Mouse (Mus musculus): ENCODE measurements around the gene Idua.
A peak's percentile ranks its signal among the peaks of the same experiment; 100 is the strongest.
"Not testable (repeated sequence)": the region's sequence is repeated elsewhere in the genome, so short reads cannot be mapped to it uniquely, and the experiment has no call there.

The Idua gene

DNA sequence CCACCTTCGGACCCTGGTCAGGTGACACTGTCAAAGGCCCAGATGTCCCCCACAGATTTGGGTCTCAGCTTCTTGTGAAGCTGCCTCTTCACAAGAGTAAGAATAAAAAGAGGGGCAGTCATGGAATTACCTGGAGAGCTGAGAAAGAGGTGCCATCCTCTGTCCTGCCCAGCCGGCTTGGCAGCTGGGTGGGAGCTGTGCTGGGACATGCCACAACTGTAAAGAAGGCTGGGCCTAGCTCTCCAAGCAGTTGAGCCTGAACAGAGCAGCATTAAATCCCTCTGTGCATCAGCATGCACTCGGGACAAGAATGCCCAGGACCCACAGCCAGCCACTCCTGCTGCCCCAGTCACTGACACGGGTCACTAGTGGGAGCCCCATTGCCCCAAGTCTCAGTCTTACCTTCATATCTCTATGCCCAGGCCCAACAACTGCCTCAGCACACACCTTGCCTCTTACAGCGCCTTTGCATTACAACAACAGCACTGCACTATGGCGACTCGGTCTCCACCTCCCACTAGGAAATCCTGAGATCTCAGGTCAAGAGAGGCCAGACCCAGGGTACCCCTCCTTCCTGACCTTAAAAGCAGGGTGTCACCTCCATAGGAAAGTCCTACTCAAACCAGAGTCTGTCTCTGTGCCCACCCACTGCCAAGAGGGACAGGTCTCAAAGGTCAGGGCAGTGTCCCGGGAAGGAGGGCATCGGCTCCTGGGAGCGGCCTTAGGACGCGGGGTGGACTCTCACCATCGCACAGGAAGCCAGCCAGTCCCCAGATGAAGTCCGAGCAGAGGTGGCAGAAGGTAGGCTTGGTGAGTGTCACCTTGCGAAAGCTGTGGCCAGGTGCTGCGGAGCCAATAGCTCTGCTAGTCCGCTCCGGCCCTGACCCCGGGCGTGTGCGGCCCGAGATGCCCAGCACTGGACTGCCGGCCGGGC is at the start of gene Idua:
Gene Idua (plus strand): TSS at position 634 of the 934 bp plus-strand sequence.
- no peak for DNase-seq (ENCODE audit: low spot score in 2 of 2)

DNA sequence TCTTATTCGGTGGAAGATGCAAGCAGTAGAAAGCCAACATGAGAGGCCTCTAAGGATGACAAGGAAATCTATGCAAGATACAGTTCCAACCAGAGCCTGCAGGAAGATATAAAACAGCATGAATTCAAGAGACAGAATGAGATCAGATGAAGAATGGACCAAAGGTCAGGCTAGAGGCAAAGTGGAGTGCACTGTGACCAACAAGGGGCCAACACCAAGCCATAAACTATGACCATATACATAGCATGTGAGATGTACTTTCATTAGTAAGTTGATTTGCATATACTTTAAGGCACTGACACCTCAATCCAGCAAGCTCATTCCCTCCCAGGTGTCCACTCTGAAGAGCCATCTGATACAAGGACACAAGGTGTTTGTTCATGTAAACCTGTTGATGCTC is 49.7 kb upstream of the Idua start:
- no peak for DNase-seq (ENCODE audit: low spot score in 2 of 2)

DNA sequence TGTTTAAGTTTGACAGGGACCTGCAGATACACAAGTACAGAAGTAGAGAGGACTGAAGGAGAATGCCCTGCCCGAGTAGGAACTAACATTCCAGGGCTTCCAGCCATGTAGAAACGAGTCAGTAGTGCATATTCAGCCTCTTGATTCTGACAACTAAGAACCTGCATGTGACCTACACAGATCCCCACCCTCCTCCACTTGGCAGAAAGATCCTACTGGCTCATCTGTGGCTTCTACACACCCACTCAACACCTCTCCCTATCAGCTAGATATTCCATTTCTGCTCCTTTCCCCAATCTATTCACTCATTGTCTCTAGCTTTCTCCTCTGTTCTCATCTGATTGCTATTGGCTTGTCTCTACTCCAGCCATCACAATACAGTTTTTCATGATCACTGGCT is 38.3 kb upstream of the Idua start:
- DNase-seq (ENCODE audit: low spot score in 2 of 2): no peak

DNA sequence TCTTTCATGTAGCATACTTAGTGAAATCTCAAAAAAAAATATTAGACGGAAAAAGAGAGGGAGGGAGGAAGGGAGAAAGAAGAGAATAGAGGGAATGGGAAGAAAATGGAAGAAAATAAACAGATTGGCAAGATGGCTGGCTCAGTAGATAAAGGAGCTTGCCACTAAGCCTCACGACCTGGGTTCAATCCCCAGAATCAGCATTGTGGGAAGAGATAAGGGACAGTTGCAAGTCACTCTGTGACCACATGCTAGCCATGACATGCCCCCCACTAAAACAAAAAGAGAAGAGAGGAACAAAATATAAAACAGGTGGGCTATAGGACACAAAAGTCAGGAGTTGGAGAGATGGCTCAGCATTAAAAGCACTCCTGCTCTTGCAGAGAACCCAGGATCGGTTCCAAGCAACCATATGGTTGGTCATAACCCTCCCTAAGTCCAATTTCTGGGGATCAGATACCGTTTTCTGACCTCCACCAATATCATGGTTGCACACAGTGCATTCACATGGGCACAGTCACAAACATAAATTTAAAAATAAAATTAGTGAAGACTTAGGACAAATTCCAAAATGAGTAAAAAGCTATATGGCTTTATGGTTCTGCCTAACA is 34.0 kb upstream of the Idua start:
- DNase-seq (ENCODE audit: low spot score in 2 of 2): no peak

DNA sequence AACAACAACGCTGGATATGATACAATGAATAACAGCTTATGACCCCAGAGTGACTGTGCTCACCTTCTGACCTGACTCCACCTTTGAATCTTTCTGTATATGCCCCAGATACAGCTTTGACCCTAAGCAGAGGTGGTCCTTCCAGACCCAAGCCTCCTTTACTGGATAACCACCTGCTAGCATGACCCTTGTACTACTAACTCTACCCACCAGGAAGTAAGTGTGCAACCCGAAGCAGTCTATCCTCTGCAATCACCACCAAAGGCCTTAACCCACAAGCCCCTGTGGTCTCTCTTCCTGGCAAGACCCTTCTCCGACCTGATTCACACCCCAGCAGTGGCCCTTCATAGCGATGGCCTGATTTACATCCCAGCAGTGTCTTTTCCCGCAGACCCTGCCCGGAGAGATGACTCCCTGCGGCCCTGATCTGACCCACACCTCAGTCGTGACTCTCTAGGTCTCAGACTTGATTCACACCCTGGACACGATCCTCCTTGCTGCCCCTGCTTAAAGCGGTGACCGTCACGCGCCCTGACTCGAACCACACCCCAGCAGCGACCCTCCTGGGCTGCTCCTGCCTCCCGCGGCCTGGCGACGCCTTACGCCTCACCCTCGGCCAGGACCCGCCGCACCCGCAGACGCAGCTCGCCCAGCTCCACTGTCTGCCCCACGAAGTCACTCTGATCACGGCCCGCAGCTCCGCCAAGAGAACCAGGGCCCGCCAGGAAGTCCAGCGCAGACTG is 31.1 kb upstream of the Idua start:
- no peak for DNase-seq (ENCODE audit: low spot score in 2 of 2)

DNA sequence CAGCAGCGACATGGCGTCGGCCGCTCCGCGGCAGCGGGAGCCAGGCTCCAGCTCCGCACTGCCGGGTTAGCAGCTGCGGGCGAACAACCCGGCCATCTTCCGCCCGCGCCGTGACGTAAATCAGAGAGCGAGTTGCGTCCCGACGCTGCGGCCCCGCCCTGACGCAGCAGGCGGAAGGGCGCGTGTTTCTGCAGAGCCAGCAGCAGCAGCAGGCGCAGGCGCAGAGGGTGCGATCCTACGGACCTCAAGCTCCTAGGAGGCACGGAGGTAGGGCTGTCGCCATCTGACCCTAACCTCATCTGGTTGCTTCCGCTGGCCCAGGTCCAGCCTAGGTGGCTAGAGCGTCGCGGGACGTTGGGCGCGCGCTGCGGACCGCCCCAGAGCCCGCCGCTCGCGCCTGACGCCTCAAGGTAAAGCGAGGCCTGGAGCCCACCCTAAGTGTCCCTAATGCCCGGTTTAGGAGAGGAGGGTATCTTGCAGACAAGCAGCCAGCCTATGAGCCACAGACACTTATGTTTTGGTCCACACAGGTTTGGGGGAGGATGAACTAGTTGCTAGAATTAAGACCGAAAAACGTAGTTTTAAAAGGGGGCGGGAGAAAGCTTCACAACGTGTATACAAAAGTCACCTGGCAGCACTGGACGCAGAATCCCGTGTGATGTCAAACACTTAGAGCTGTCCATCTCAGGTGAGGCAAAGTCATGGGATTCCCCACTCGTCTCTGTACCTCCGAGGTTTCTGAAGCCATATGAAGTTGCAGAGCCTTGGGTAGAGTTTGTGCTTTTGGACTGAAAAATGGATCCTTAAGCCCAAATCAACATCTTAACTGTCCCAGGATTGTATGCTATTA is 30.3 kb upstream of the Idua start, which contains the start of the genes Gak and Tmem175:
Gene Gak (minus strand): TSS at position 122 of the 850 bp plus-strand sequence.
Gene Tmem175 (plus strand): TSS at position 137 of the 850 bp plus-strand sequence.
- peak; percentile 88 to 90 for DNase-seq (ENCODE audit: low spot score in 2 of 2)

DNA sequence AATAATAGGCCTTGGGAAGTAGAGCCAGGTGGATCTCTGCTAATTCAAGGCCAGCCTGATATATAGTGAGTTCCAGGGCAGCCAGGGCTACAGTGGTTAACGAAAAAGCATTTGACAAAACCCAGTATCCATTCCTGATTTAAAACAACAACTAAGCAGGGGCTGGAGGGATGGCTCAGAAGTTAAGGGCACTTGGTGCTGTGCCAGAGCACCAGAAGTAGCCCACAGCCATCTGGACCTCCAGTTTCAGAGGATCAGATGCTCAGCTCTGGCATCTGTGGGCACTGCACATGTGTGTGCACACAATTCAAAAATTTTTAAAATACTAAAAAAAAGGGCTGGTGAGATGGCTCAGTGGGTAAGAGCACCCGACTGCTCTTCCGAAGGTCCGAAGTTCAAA is 26.5 kb upstream of the Idua start:
- no peak for DNase-seq (ENCODE audit: low spot score in 2 of 2)

DNA sequence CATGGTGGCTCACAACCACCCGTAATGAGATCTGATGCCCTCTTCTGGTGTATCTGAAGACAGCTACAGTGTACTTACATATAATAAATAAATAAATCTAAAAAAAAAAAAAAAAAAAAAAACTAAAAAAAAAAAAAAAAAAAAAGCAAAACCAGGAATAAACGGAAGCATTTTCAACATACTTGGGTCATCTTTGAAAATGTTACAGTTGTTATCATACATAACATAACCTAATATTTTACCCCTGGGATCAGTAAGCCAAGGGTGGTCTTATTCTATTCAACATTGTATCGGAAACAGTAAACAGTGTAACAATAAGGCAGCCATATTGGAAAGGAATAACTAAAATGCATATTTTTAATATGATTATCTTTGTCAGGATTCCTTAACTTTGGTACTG is 26.0 kb upstream of the Idua start:
- not testable (repeated sequence) for DNase-seq (ENCODE audit: low spot score in 2 of 2)

DNA sequence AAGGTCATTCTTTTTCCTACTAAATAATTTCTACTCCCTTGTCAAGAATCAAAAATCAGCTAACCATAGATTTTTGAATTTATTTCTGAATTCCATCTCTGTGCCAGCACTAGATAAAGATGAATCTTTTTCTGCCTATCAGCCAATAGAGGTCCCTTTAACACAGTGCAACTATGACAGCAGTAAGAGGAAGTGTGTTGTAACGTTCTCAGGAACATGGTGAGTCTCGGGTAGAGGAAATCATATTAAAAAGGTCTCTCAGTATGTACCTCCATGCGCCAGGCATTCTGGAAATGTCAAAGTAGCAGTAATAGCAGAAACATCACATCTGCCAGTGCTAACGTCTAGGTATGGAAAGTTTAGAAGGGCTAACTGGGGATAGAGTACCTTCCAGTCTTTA is 24.0 kb upstream of the Idua start:
- DNase-seq (ENCODE audit: low spot score in 2 of 2): no peak

DNA sequence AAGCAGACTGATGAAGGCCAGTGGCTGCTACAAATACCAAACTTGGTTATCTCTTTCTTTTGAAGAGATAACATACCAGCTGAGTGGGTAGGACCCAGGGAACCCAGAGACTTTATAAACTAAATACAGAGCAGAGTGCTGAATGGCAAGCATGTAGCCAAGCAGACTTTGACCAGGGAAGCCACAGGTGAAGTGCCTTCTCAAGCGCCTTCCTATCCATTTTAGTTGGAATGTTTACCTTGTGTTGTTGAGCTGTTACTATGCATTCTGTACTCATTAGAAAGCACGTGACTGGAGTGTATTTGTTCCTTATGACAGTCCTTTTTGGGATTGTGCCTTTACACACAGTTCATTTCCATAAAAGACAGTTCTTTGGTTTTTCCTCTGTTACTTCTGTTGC is 16.5 kb upstream of the Idua start:
- no peak for DNase-seq (ENCODE audit: low spot score in 2 of 2)

DNA sequence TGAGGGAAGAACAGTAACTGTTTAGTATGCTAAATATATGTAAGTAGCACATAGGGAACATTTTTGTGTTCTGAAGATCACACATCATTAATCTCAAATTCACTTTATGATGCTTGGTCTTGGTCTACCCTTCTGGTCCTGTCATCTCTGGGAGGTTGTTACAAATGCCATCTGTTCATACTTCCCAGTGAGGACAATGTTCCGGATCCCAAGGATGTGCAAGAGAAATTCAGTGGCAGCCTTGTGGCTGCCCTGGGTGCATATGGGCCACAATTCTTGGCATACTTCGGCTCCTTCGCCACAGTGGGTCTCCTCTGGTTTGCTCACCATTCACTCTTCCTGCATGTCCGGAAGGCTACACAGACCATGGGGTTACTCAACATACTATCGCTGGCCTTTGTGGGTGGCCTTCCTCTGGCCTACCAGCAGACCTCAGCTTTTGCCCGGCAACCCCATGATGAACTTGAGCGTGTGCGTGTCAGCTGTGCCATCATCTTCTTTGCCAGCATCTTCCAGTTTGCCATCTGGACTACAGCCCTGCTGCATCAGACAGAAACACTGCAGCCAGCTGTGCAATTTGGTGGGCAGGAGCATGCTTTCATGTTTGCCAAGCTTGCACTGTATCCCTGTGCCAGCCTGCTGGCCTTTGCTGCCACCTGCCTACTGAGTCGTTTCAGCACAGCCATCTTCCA is 14.3 kb upstream of the Idua start:
- no peak for DNase-seq (ENCODE audit: low spot score in 2 of 2)

DNA sequence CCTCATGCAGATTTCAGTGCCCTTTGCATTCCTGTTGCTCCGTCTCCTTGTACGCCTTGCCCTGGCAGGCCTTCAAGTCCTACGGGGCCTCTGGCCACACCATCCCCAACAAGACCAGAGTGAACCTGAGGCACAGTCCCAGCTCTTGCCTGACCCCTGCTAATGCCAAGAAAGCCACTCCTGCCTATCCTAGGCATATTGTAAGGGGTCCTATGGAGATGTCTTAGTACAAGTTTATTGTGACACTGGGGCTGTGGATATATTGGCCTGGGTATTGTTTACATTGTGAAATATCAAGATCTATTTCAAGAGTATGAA is 13.8 kb upstream of the Idua start:
- no peak for DNase-seq (ENCODE audit: low spot score in 2 of 2)

DNA sequence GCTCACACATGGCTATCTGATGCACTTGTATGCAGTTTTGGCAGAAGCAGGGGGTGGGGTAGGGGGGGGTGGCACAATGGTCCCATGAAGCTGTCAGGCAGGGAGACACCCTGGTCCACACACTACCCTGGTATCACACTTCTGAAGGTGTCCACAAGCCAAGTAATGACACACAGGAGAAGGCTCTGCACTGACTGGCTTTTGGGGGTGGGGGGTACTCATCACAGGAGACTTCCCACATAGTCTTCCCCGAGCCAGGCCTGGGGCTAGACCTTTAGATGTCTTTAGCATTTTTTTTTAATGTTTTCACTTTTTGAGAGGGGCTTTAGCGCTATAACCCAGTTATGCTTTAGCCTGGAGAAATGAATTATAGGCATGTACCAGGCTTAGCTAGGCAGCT is 12.8 kb upstream of the Idua start:
- DNase-seq (ENCODE audit: low spot score in 2 of 2): no peak

DNA sequence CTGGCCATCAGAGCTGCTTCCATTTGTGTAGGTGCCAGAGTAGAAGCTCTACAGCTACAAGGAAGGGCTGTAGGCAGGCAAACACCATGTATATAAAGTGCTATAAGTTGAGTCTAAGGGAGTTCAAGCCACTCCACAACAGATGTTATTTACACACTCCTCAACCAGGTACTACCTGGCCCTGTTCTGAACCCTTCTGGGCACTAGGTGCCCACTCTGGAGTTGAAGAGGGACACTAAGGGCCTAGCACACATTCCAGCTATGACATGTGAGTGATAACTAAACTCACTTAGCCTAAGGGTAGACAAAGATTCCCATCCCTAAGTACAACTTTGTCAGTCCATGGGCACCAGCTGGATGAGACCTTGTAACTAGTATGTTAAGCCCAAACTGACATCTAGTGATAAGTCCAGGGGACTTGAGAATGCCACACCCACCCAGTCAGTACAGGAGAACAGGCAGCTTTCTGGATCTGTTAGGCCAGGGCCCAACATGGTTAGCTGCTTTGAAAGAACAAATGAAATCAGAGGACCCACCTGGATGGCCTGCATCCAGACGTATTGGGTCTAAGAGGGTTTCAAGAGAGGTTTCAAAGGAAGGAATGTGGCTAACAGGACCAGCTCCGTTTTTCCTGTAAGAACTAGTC is 12.2 kb upstream of the Idua start:
- DNase-seq (ENCODE audit: low spot score in 2 of 2): no peak

DNA sequence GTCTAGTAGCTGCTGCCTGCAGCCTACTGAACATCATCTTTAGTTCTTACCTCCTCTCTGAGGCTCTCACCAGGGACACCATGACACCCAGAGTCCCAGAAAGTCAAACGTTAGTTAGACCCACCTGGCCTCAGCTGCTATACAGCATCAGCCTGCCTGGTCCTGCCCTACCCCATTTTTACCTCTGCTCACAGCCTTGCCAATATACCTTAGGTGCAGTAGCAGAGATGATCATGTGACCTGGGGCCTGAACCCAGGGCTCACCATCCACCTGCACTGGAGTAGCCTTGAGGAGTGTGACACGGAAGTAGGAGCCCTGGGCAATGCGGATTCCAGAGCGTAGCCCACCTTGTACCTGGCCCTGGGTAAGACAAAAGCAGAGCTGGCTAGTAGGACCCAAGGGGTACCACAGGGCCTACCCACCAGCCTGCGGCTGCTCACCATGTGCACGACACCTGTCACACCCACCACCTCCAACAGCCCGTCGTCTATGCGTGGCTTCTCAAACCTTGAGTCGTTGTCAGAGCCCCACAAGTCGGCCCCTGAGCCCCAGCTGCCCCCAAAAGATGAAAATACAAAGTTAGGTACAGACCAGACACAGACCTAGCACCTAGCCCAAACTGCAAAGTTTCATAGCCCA is 11.1 kb upstream of the Idua start:
- no peak for DNase-seq (ENCODE audit: low spot score in 2 of 2)

DNA sequence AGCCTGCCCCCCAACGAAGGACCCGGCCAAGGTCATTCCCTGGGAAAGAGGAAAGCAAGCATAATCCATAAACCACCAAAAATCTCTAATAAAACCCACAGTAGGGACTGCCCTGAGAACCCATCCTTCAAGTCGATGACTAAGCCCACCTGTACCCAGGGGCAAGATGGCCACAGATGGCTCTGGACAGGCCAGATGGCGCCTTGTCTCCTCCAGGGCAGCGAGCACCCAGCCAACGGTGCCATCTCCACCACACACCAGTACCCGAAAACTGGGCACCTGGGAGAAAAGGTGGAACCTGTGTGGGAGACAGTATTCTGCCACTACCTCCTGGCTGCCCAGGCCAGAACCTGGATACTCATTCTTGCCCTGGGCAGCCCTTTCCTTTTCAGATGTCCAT is 9.8 kb upstream of the Idua start:
- no peak for DNase-seq (ENCODE audit: low spot score in 2 of 2)

DNA sequence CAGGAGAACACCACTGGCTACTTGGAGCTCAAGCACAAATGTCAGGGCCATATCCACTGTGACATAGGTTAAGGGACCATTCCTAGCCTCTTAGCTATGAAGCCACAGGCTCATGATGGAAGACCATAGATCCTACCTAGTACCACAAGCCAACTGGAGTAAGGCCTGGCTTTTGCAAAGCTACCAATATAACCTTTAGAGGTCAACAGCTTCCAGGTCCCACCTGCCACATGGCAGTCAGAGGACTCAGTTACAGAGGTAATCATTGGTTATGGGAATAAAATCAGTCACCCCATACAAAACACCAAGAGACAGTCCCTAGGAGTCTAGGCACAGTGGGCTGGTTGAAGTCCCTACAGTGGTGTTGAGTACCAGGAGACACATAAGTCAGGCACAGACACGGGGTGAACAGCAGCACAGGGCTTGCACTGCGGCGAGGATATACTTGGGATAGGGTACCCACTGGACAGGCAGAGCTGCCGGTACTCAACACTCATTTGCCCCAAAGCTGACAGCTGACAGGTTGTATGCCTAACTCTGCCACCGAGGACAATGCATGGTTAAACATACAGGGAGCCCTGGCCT is 8.9 kb upstream of the Idua start:
- no peak for DNase-seq (ENCODE audit: low spot score in 2 of 2)

DNA sequence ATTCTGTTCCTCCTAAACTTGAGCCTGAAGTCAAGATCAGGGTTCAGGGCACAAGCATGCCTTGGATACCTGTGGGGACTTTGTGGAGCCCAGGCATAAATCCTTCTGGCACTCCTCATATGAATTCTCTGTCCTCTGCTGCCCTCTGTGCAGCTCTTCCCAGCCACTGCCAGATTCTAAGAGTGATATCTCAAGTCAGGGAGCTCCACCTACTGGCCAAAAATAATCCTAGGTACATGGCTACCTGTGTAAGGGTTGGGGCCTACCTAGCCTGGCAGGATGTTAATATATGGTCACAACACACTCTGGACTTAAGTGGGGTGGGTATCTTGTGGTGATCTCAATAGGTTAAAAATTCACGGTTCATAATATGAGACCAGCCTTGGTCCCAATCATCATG is 8.3 kb upstream of the Idua start:
- no peak for DNase-seq (ENCODE audit: low spot score in 2 of 2)

DNA sequence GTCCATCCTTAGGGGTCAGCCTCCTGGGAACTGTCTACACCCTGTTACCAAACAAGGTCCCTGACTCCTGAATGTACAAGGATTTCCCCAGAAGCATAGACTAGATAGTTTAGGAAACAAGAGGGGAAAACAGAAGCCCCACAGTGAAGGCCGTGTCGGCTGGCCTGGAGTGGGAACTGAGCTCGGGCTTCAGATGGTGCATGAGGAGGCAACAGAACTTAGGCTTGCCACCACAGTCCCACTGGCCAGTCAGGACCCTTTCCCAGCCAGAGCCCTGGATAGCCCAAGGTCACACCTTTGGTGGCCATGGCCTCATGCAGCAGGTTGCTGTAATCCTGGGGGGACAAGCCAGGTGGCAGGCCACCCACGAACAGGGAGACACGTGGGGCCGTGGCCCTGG is 6.8 kb upstream of the Idua start:
- no peak for DNase-seq (ENCODE audit: low spot score in 2 of 2)

All from urinary bladder, adult 18-20 months (tissue).